Mouse (Mus musculus) heart, postnatal 0 days (tissue): ENCODE results near the gene Saysd1. TPM values are rescaled to one million over a fixed set of nuclear protein-coding genes. Genes with fewer than 3 reads are reported as not detected.
A peak's percentile ranks its signal among the peaks of the same experiment; 100 is the strongest.

Experiments used
- ATAC-seq: fragments of 200-750 bp; cut with Nextera tagmentation; 2 replicates; pipeline ENCODE4 v1.8.0; 2017; ENCODE audit warnings: low read depth, moderate number of reproducible peaks, moderate library complexity; ENCODE audit not compliant: insufficient read depth
- DNase-seq: peaks from one replicate; pipeline ENCODE4 v3.0.0-alpha.2; 2016; ENCODE audit warnings: low spot score
- H3K27ac ChIP-seq: fragments of 300-500 bp; sonication (generic); 2 replicates; pipeline ENCODE4 v1.5.1; 2014; ENCODE audit warnings: low read depth, mild to moderate bottlenecking
- H3K27me3 ChIP-seq: fragments of 300-500 bp; sonication (generic); 2 replicates; pipeline ENCODE4 v1.6.1; 2014; ENCODE audit warnings: low read length, mixed read lengths; ENCODE audit not compliant: control insufficient read depth, insufficient read depth
- H3K36me3 ChIP-seq: fragments of 300-500 bp; sonication (generic); replicated peaks from 2 replicates; pipeline ENCODE4 v1.6.1; 2014; ENCODE audit warnings: low read length, mixed read lengths; ENCODE audit not compliant: control insufficient read depth, insufficient read depth
- H3K4me1 ChIP-seq: fragments of 300-500 bp; sonication (generic); 2 replicates; pipeline ENCODE4 v1.6.1; 2014; ENCODE audit warnings: antibody characterized with exemption; ENCODE audit not compliant: control insufficient read depth, insufficient read depth
- H3K4me2 ChIP-seq: fragments of 300-500 bp; sonication (generic); 2 replicates; pipeline ENCODE4 v1.6.1; 2014; ENCODE audit warnings: low read depth, mild to moderate bottlenecking, low read length, moderate library complexity
- H3K4me3 ChIP-seq: fragments of 300-500 bp; sonication (generic); 2 replicates; pipeline ENCODE4 v1.5.1; 2014; ENCODE audit warnings: low read depth, low read length
- H3K9ac ChIP-seq: fragments of 300-500 bp; sonication (generic); replicated peaks from 2 replicates; pipeline ENCODE4 v1.6.1; 2014; ENCODE audit warnings: low read depth, low read length, mixed read lengths
- H3K9me3 ChIP-seq: fragments of 300-500 bp; sonication (generic); replicated peaks from 2 replicates; pipeline ENCODE4 v1.6.1; 2016; ENCODE audit warnings: low read length; ENCODE audit not compliant: control insufficient read depth
- CTCF ChIP-seq: IDR thresholded peaks from 2 replicates; pipeline ENCODE4 v1.5.1; 2016; ENCODE audit warnings: antibody characterized with exemption, control low read depth, low read depth
- EP300 ChIP-seq: IDR thresholded peaks from 2 replicates; pipeline ENCODE4 v1.6.1; 2016; ENCODE audit warnings: antibody characterized with exemption, low read depth
- WGBS: fragments of 180-500 bp; shearing (Covaris S2); extraction: QIAGEN DNeasy Blood & Tissue Kit; methylation state at CpG from one replicate; pipeline ENCODE4 v1.1.7; 2014; 5-methylcytosine and 5-hydroxymethylcytosine counted together
- polyA plus RNA-seq: library from polyadenylated mRNA; unstranded; fragments of >200 nt; fragmentation: Nextera tagmentation; extraction: Ambion mirVana; gene quantifications from 2 replicates; pipeline ENCODE4 v1.2.1, GENCODE M21; 2015
- total RNA-seq: library from RNA; depleted of rRNA; stranded (reverse); fragments of >200 nt; gene quantifications from 2 replicates; pipeline ENCODE4 v1.2.3, GENCODE M21; 2014; ENCODE audit warnings: low replicate concordance

The Saysd1 gene
- total and polyA plus RNA-seq, 2 experiments from 2014 or later = 10.8 to 12.6 TPM

GRCm38 (mm10) chr14:20082536-20083325 is 55.6 kb downstream of the Saysd1 start:
- Histone ChIP-seq H3K4me2 (peak overlapping the region; percentile 74), H3K9me3 (no peaks in the 10 kb centered on the region), H3K9ac (peak overlapping the region; percentile 72), H3K4me3 (peak overlapping the region; percentile 62), H3K4me1 (peaks cover 15% of the 10 kb centered on the region), H3K36me3 (no peaks in the 10 kb centered on the region), H3K27me3 (no peaks in the 10 kb centered on the region), H3K27ac (peak overlapping the region; percentile 93)
- ATAC-seq (peak; percentile 95), DNase-seq (peak; percentile 87)
- TF ChIP-seq CTCF = no peak
- no peak for TF ChIP-seq EP300
- under 1% methylated on average over 56 of the region's 56 CpGs for WGBS

DNA sequence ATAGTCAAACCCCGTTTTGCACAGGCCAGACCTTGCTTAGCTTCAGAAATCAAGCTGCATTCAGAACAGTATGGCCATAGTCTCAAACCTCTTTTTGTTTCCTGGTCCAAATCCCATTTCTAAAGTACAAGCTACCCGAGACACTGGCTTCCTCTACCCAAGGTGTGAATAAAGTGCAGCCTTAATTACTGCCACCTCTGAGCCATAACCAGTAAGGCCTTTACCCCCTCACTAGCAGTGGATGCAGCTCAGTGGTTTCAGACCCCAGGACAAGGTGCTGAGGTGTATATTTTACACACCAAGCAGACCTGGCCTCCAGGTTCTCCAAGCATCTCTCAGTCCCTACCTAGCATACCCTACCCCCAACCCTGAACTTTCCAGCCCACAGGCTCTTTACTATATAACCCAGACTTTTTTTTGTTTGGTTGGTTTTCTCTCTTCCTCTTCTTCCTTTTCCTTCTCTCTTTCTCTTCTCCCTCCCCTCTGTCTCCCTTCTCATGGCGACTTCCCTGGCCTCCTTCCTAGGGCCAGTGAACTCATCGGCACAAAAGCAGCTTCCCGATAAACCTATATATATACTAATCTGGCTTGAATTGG is 56.3 kb downstream of the Saysd1 start:
- Histone ChIP-seq H3K4me3 (peak overlapping the region; percentile 62), H3K4me1 (peaks cover 15% of the 10 kb centered on the region)

GRCm38 (mm10) chr14:20081084-20081483 is 57.2 kb downstream of the Saysd1 start:
- Histone ChIP-seq H3K27ac (no peak overlapping the region), H3K9me3 (no peaks in the 10 kb centered on the region), H3K4me3 (no peak overlapping the region), H3K9ac (no peak overlapping the region), H3K4me2 (no peak overlapping the region), H3K27me3 (no peaks in the 10 kb centered on the region), H3K4me1 (peaks cover 15% of the 10 kb centered on the region), H3K36me3 (no peaks in the 10 kb centered on the region)
- TF ChIP-seq CTCF (no peak), EP300 (no peak)
- 86% methylated on average over 1 of the region's 1 CpGs for WGBS
- no peak for DNase-seq
- no peak for ATAC-seq

More for the DNA sequence above, 56.3 kb downstream of the Saysd1 start:
- Histone ChIP-seq H3K36me3 (no peaks in the 10 kb centered on the region), H3K4me2 (peak overlapping the region; percentile 74), H3K27ac (peak overlapping the region; percentile 93), H3K9me3 (no peaks in the 10 kb centered on the region), H3K9ac (no peak overlapping the region), H3K27me3 (no peaks in the 10 kb centered on the region)
- 62% methylated on average over 5 of the region's 5 CpGs for WGBS
- ATAC-seq (no peak), DNase-seq (no peak)
- TF ChIP-seq EP300 (no peak), CTCF (no peak)

DNA sequence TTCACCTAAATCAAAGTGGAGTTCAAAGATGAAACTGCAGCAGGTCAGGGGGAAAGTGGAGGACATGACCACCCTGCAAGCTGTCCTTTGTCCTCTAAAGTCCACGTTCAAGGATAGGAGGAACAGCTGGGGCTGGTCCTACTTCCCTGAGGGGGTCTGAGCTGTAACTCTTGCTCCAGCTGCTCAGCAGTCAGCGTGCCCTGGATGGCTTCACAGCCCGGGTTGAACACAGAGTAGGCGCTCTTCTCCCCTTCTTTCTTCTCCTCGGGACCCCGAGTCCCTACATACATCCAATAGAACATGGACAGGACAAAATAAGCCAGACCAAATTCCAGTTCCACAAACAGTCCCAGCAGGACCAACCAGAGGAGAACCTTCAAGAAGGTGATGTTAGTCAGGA is 61.2 kb downstream of the Saysd1 start:
- Histone ChIP-seq H3K27me3 (no peaks in the 10 kb centered on the region), H3K27ac (no peak overlapping the region), H3K9ac (no peak overlapping the region), H3K36me3 (no peaks in the 10 kb centered on the region), H3K4me2 (no peak overlapping the region), H3K4me1 (peaks cover 5% of the 10 kb centered on the region; the same call in 1 of the 2 replicates), H3K4me3 (no peak overlapping the region), H3K9me3 (no peaks in the 10 kb centered on the region)
- no peak for TF ChIP-seq EP300
- no peak for TF ChIP-seq CTCF
- ATAC-seq (no peak), DNase-seq (no peak)
- WGBS = 89% methylated on average over 6 of the region's 6 CpGs

- TF ChIP-seq EP300 = no peak
- no peak for TF ChIP-seq CTCF
- Histone ChIP-seq H3K4me2 (no peak overlapping the region), H3K9me3 (no peaks in the 10 kb centered on the region), H3K36me3 (no peaks in the 10 kb centered on the region), H3K27ac (no peak overlapping the region), H3K27me3 (no peaks in the 10 kb centered on the region), H3K9ac (no peak overlapping the region), H3K4me1 (no peaks in the 10 kb centered on the region), H3K4me3 (no peak overlapping the region)
- WGBS = 87% methylated on average over 7 of the region's 7 CpGs
- ATAC-seq = no peak
- no peak for DNase-seq
These were observed 62.8 kb downstream of the Saysd1 start for GRCm38 (mm10) chr14:20075544-20075943.
